Mouse (Mus musculus) megakaryocyte, embryonic 14.5 days (primary cell): Measurements from ENCODE around the gene Gas6. TPM values are rescaled to one million over a fixed set of nuclear protein-coding genes. Genes with fewer than 3 reads are reported as not detected.

Source experiments
- H3K27me3 ChIP-seq: replicated peaks from 2 replicates; pipeline ENCODE3; 2012; ENCODE audit warnings: inconsistent platforms
- H3K36me3 ChIP-seq: replicated peaks from 2 replicates; pipeline ENCODE3; 2012; ENCODE audit warnings: low read length, inconsistent platforms, mixed read lengths
- H3K4me1 ChIP-seq: 2 replicates; pipeline ENCODE4 v1.6.1; 2012; ENCODE audit warnings: inconsistent platforms
- H3K4me3 ChIP-seq: replicated peaks from 2 replicates; pipeline ENCODE3; 2012; ENCODE audit warnings: moderate library complexity, mild to moderate bottlenecking, inconsistent platforms
- H3K9me3 ChIP-seq: 2 replicates; pipeline ENCODE4 v1.6.1; 2012; ENCODE audit warnings: inconsistent platforms
- FLI1 ChIP-seq: IDR thresholded peaks from 2 replicates; pipeline ENCODE4 v1.6.1; 2012; ENCODE audit warnings: low read length, inconsistent platforms, mixed read lengths
- GATA1 ChIP-seq: IDR thresholded peaks from 3 replicates; pipeline ENCODE4 v1.6.1; 2012; ENCODE audit warnings: mixed read lengths, low read length, inconsistent platforms, borderline replicate concordance
- polyA plus RNA-seq: library from polyadenylated mRNA; stranded (reverse); fragments of >175 nt; gene quantifications from 2 replicates; pipeline ENCODE4 v1.2.3, GENCODE M21; 2012; ENCODE audit warnings: low replicate concordance; ENCODE audit not compliant: insufficient read depth

Gene Gas6
- polyA plus RNA-seq, 1 experiment: 1.3 TPM

- Histone ChIP-seq H3K4me3 (no peak overlapping the region), H3K36me3 (no peaks in the 10 kb centered on the region), H3K4me1 (peaks cover 13% of the 10 kb centered on the region), H3K9me3 (peaks cover 28% of the 10 kb centered on the region), H3K27me3 (peaks cover 51% of the 10 kb centered on the region)
- no peak for TF ChIP-seq FLI1
- TF ChIP-seq GATA1: no peak
Measured at GRCm38 (mm10) chr8:13529011-13529840, 34.9 kb upstream of the Gas6 start.

- H3K27me3 ChIP-seq: peaks cover 61% of the 10 kb centered on the region
- no peaks in the 10 kb centered on the region for H3K36me3 ChIP-seq
- peaks cover 6% of the 10 kb centered on the region for H3K4me1 ChIP-seq
- no peak overlapping the region for H3K4me3 ChIP-seq
- H3K9me3 ChIP-seq: peaks cover 13% of the 10 kb centered on the region
- TF ChIP-seq FLI1: no peak
- no peak for TF ChIP-seq GATA1
Measured at GRCm38 (mm10) chr8:13521392-13521791, 27.1 kb upstream of the Gas6 start.

- Histone ChIP-seq H3K4me1 (peaks cover 6% of the 10 kb centered on the region), H3K27me3 (peaks cover 71% of the 10 kb centered on the region), H3K9me3 (peaks cover 12% of the 10 kb centered on the region), H3K36me3 (no peaks in the 10 kb centered on the region), H3K4me3 (no peak overlapping the region)
- TF ChIP-seq FLI1: no peak
- TF ChIP-seq GATA1: no peak
Measured at GRCm38 (mm10) chr8:13520349-13520748, 26.1 kb upstream of the Gas6 start.

GRCm38 (mm10) chr8:13519503-13519902 is 25.2 kb upstream of the Gas6 start:
- Histone ChIP-seq H3K9me3 (peaks cover 12% of the 10 kb centered on the region), H3K4me1 (peaks cover 6% of the 10 kb centered on the region), H3K36me3 (no peaks in the 10 kb centered on the region), H3K27me3 (peaks cover 72% of the 10 kb centered on the region), H3K4me3 (no peak overlapping the region)
- TF ChIP-seq GATA1 (no peak), FLI1 (no peak)

GRCm38 (mm10) chr8:13517284-13517781 is 23.0 kb upstream of the Gas6 start:
- H3K4me1 ChIP-seq: peaks cover 6% of the 10 kb centered on the region
- H3K27me3 ChIP-seq: peaks cover 69% of the 10 kb centered on the region
- no peak overlapping the region for H3K4me3 ChIP-seq
- TF ChIP-seq FLI1: no peak
- no peak for TF ChIP-seq GATA1
- H3K36me3 ChIP-seq: no peaks in the 10 kb centered on the region
- H3K9me3 ChIP-seq: peaks cover 12% of the 10 kb centered on the region

GRCm38 (mm10) chr8:13516728-13517127 is 22.4 kb upstream of the Gas6 start:
- Histone ChIP-seq H3K9me3 (peaks cover 12% of the 10 kb centered on the region), H3K4me1 (peaks cover 6% of the 10 kb centered on the region), H3K27me3 (peaks cover 69% of the 10 kb centered on the region), H3K36me3 (no peaks in the 10 kb centered on the region), H3K4me3 (no peak overlapping the region)
- TF ChIP-seq GATA1: no peak
- no peak for TF ChIP-seq FLI1

- Histone ChIP-seq H3K4me1 (peaks cover 7% of the 10 kb centered on the region), H3K36me3 (no peaks in the 10 kb centered on the region)
Measured at GRCm38 (mm10) chr8:13516011-13516442, 21.7 kb upstream of the Gas6 start.

GRCm38 (mm10) chr8:13513556-13514370 is 19.5 kb upstream of the Gas6 start:
- H3K4me3 ChIP-seq: no peak overlapping the region
- TF ChIP-seq GATA1: no peak
- peaks cover 60% of the 10 kb centered on the region for H3K27me3 ChIP-seq
- H3K36me3 ChIP-seq: no peaks in the 10 kb centered on the region
- peaks cover 8% of the 10 kb centered on the region; the same call in 1 of the 2 replicates for H3K4me1 ChIP-seq
- peaks cover 12% of the 10 kb centered on the region for H3K9me3 ChIP-seq

More at GRCm38 (mm10) chr8:13516011-13516442, 21.7 kb upstream of the Gas6 start:
- Histone ChIP-seq H3K9me3 (peaks cover 12% of the 10 kb centered on the region), H3K4me3 (no peak overlapping the region), H3K27me3 (peaks cover 67% of the 10 kb centered on the region)
- TF ChIP-seq GATA1 (no peak), FLI1 (no peak)

GRCm38 (mm10) chr8:13512677-13513076 is 18.4 kb upstream of the Gas6 start:
- Histone ChIP-seq H3K36me3 (no peaks in the 10 kb centered on the region), H3K4me3 (no peak overlapping the region), H3K9me3 (peaks cover 5% of the 10 kb centered on the region), H3K27me3 (peaks cover 60% of the 10 kb centered on the region), H3K4me1 (peaks cover 8% of the 10 kb centered on the region; the same call in 1 of the 2 replicates)
- TF ChIP-seq FLI1 (no peak), GATA1 (no peak)
